Mouse (Mus musculus) liver, embryonic 15.5 days (tissue): ENCODE data around the gene Ftl1. TPM values are rescaled to one million over a fixed set of nuclear protein-coding genes. Genes with fewer than 3 reads are reported as not detected.
"Not testable (repeated sequence)": the region's sequence is repeated elsewhere in the genome, so short reads cannot be mapped to it uniquely, and the experiment has no call there.

Experiments used
- ATAC-seq: fragments of 200-750 bp; cut with Nextera tagmentation; 2 replicates; pipeline ENCODE4 v1.8.0; 2017; ENCODE audit warnings: moderate number of reproducible peaks, mild to moderate bottlenecking, moderate library complexity; ENCODE audit not compliant: insufficient read depth
- H3K27ac ChIP-seq: fragments of 300-500 bp; sonication (generic); replicated peaks from 2 replicates; pipeline ENCODE4 v1.5.1; 2015; ENCODE audit warnings: mild to moderate bottlenecking, inconsistent platforms
- H3K27me3 ChIP-seq: fragments of 300-500 bp; sonication (generic); 2 replicates; pipeline ENCODE4 v1.6.1; 2015; ENCODE audit warnings: mild to moderate bottlenecking, inconsistent platforms
- H3K36me3 ChIP-seq: fragments of 300-500 bp; sonication (generic); replicated peaks from 2 replicates; pipeline ENCODE4 v1.6.1; 2015; ENCODE audit warnings: moderate library complexity, mild to moderate bottlenecking, inconsistent platforms
- H3K4me1 ChIP-seq: fragments of 300-500 bp; sonication (generic); replicated peaks from 2 replicates; pipeline ENCODE4 v1.6.1; 2015; ENCODE audit warnings: inconsistent platforms
- H3K4me2 ChIP-seq: fragments of 300-500 bp; sonication (generic); 2 replicates; pipeline ENCODE4 v1.6.1; 2015; ENCODE audit warnings: moderate library complexity, mild to moderate bottlenecking, inconsistent platforms
- H3K4me3 ChIP-seq: fragments of 300-500 bp; sonication (generic); replicated peaks from 2 replicates; pipeline ENCODE4 v1.5.1; 2015; ENCODE audit warnings: mild to moderate bottlenecking, inconsistent platforms
- H3K9ac ChIP-seq: fragments of 300-500 bp; sonication (generic); 2 replicates; pipeline ENCODE4 v1.6.1; 2015; ENCODE audit warnings: moderate library complexity, mild to moderate bottlenecking, inconsistent platforms
- H3K9me3 ChIP-seq: fragments of 300-500 bp; sonication (generic); replicated peaks from 2 replicates; pipeline ENCODE4 v1.6.1; 2016; ENCODE audit warnings: inconsistent platforms
- WGBS: fragments of 180-500 bp; shearing (Covaris S2); methylation state at CpG from one replicate; pipeline ENCODE4 v1.1.7; 2015; ENCODE audit warnings: mixed read lengths; ENCODE audit not compliant: insufficient replicate concordance; 5-methylcytosine and 5-hydroxymethylcytosine counted together
- polyA plus RNA-seq: library from polyadenylated mRNA; unstranded; fragments of >200 nt; fragmentation: Nextera tagmentation; extraction: Ambion mirVana; gene quantifications from 2 replicates; pipeline ENCODE4 v1.2.1, GENCODE M21; 2015

The Ftl1 gene
- 6,104 and 6,562 TPM in 2 replicates for polyA plus RNA-seq

- ATAC-seq = peak; percentile 85
- H3K36me3 ChIP-seq = peaks cover 67% of the 10 kb centered on the region
- peak within 1 kb of the TSS; percentile 97 for H3K27ac ChIP-seq
Measured at GRCm38 (mm10) chr7:45459564-45460140, at the start of gene Ftl1. Gene Ftl1, minus strand, starts transcription at chr7:45459884.

GRCm38 (mm10) chr7:45509181-45509882 is 49.6 kb upstream of the Ftl1 start:
- Histone ChIP-seq H3K4me1 (peaks cover 54% of the 10 kb centered on the region), H3K27ac (peak overlapping the region; percentile 94), H3K36me3 (peaks cover 37% of the 10 kb centered on the region), H3K4me3 (peak overlapping the region; percentile 94), H3K4me2 (peak overlapping the region; percentile 93), H3K9me3 (no peaks in the 10 kb centered on the region), H3K9ac (peak overlapping the region; percentile 99), H3K27me3 (no peaks in the 10 kb centered on the region)
- WGBS = 10% methylated on average over 19 of the region's 19 CpGs
- peak; percentile 36 for ATAC-seq

More at GRCm38 (mm10) chr7:45459564-45460140, at the start of gene Ftl1:
- peaks cover 64% of the 10 kb centered on the region for H3K4me1 ChIP-seq
- not testable (repeated sequence) for H3K9me3 ChIP-seq, H3K27me3 ChIP-seq
- under 1% methylated on average over 37 of the region's 37 CpGs for WGBS
- H3K4me2 ChIP-seq = peak within 1 kb of the TSS; percentile 87
- H3K4me3 ChIP-seq = peak within 1 kb of the TSS; percentile 76
- H3K9ac ChIP-seq = peak within 1 kb of the TSS; percentile 80

- Histone ChIP-seq H3K9ac (peak overlapping the region; percentile 99), H3K4me3 (peak overlapping the region; percentile 94), H3K36me3 (peaks cover 44% of the 10 kb centered on the region), H3K4me2 (peak overlapping the region; percentile 93), H3K4me1 (peaks cover 53% of the 10 kb centered on the region), H3K27me3 (no peaks in the 10 kb centered on the region), H3K9me3 (no peaks in the 10 kb centered on the region), H3K27ac (peak overlapping the region; percentile 94)
- 11% methylated on average over 6 of the region's 6 CpGs for WGBS
- peak; percentile 76 for ATAC-seq
Measured at GRCm38 (mm10) chr7:45508561-45508960, 48.9 kb upstream of the Ftl1 start.

DNA sequence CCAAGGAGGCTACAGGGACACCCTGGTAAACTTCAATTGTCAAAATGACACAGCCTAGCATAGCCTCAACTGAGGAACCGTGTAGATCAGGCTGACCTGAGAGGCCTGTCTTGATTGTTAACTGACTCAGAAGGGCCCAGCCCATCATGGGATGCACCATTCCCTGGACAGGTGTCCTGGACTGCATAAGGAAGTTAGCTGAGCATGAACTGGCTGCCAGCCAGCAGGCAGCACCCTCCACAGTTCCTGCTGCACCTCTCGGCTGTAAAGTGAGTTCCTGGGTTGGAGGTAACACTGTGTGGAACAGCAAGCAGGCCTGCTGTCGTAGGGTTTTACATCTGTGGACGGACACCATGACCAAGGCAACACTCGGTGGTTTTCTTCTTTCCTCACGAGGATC is 47.9 kb upstream of the Ftl1 start:
- no peak for ATAC-seq
- Histone ChIP-seq H3K36me3 (peaks cover 52% of the 10 kb centered on the region), H3K4me2 (peak overlapping the region; percentile 93), H3K27me3 (no peaks in the 10 kb centered on the region), H3K4me1 (peaks cover 60% of the 10 kb centered on the region), H3K9me3 (no peaks in the 10 kb centered on the region), H3K27ac (peak overlapping the region; percentile 94), H3K4me3 (peak overlapping the region; percentile 94), H3K9ac (peak overlapping the region; percentile 61)
- 75% methylated on average over 6 of the region's 6 CpGs for WGBS

GRCm38 (mm10) chr7:45498427-45498826 is 38.7 kb upstream of the Ftl1 start:
- Histone ChIP-seq H3K4me1 (peaks cover 10% of the 10 kb centered on the region), H3K4me3 (no peak overlapping the region), H3K36me3 (peaks cover 97% of the 10 kb centered on the region), H3K9me3 (no peaks in the 10 kb centered on the region), H3K27me3 (no peaks in the 10 kb centered on the region), H3K9ac (no peak overlapping the region), H3K4me2 (no peak overlapping the region), H3K27ac (no peak overlapping the region)
- WGBS = 91% methylated on average over 6 of the region's 6 CpGs
- ATAC-seq = no peak

GRCm38 (mm10) chr7:45494548-45494947 is 34.9 kb upstream of the Ftl1 start:
- Histone ChIP-seq H3K4me1 (peaks cover 34% of the 10 kb centered on the region), H3K4me2 (no peak overlapping the region), H3K36me3 (peaks cover 76% of the 10 kb centered on the region), H3K4me3 (no peak overlapping the region), H3K9me3 (no peaks in the 10 kb centered on the region), H3K9ac (no peak overlapping the region), H3K27me3 (no peaks in the 10 kb centered on the region), H3K27ac (no peak overlapping the region)
- ATAC-seq = no peak
- 82% methylated on average over 9 of the region's 9 CpGs for WGBS

DNA sequence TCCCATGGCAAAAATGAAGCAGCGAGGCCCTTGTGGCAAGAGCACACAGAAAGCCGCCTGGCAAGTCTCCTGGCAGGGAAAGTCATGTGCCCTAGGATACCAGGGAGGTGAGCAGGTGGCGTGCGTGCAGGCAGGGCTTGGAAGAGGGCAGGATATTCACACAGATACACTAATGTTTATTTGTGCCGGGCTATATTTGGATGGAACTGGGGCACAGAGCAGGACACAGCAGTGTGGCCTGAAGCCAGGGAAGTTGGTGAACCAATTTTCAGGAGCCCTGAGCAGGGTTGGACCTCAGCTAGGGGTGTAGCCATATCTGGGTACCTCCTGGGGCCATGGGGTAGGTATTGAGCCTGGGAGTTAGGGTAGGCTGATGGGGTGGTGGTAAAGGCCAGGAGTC is 33.3 kb upstream of the Ftl1 start:
- Histone ChIP-seq H3K9ac (no peak overlapping the region), H3K27ac (no peak overlapping the region), H3K9me3 (no peaks in the 10 kb centered on the region), H3K27me3 (no peaks in the 10 kb centered on the region), H3K4me1 (peaks cover 50% of the 10 kb centered on the region), H3K4me3 (no peak overlapping the region), H3K4me2 (no peak overlapping the region), H3K36me3 (peaks cover 60% of the 10 kb centered on the region)
- no peak for ATAC-seq
- 92% methylated on average over 5 of the region's 5 CpGs for whole genome bisulfite sequencing

- no peaks in the 10 kb centered on the region for H3K27me3 ChIP-seq
- no peak overlapping the region for H3K27ac ChIP-seq
- no peak overlapping the region for H3K9ac ChIP-seq
- 88% methylated on average over 8 of the region's 8 CpGs for WGBS
- no peaks in the 10 kb centered on the region for H3K9me3 ChIP-seq
- ATAC-seq = no peak
- peaks cover 56% of the 10 kb centered on the region for H3K4me1 ChIP-seq
- H3K4me2 ChIP-seq = no peak overlapping the region
- peaks cover 54% of the 10 kb centered on the region for H3K36me3 ChIP-seq
- H3K4me3 ChIP-seq = no peak overlapping the region
Measured at GRCm38 (mm10) chr7:45492225-45492844, 32.7 kb upstream of the Ftl1 start.

DNA sequence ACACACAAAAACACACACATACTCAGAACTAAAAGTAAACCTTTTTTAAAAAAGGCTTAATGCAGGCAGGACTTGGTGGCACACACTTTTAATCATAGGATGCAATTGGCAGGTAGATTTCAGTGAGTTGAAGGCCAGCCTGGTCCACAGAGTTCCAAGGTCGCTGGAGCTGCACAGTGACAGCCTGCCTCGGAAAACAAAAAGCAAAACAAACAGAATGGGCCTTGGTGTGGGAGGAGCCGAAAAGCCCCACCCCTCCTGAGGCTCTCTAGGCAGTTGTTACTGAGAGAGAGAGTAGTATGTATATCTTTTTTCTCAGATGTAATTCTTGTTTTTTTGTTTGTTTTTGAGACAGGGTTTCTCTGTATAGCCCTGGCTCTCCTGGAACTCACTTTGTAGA is 31.6 kb upstream of the Ftl1 start:
- no peak overlapping the region for H3K4me3 ChIP-seq
- H3K4me1 ChIP-seq = peaks cover 66% of the 10 kb centered on the region
- peak overlapping the region; percentile 76 for H3K27ac ChIP-seq
- peak overlapping the region; percentile 21; the same call in 1 of the 2 replicates for H3K9ac ChIP-seq
- H3K36me3 ChIP-seq = peaks cover 43% of the 10 kb centered on the region
- peak overlapping the region; percentile 46 for H3K4me2 ChIP-seq
- 11% methylated on average over 3 of the region's 3 CpGs for WGBS
- H3K9me3 ChIP-seq = no peaks in the 10 kb centered on the region
- H3K27me3 ChIP-seq = no peaks in the 10 kb centered on the region
- ATAC-seq = peak; percentile 51; the same call in 1 of the 2 replicates

GRCm38 (mm10) chr7:45490822-45491221 is 31.1 kb upstream of the Ftl1 start:
- peak overlapping the region; percentile 46 for H3K4me2 ChIP-seq
- H3K9me3 ChIP-seq = no peaks in the 10 kb centered on the region
- 56% methylated on average over 9 of the region's 9 CpGs for WGBS
- H3K27ac ChIP-seq = peak overlapping the region; percentile 76
- 0 out of 2 replicates have a peak overlapping the region, but pooled peaks have one; percentile 8 for H3K9ac ChIP-seq
- ATAC-seq = no peak
- H3K36me3 ChIP-seq = peaks cover 39% of the 10 kb centered on the region
- H3K4me1 ChIP-seq = peaks cover 70% of the 10 kb centered on the region
- no peak overlapping the region for H3K4me3 ChIP-seq
- no peaks in the 10 kb centered on the region for H3K27me3 ChIP-seq

- peaks cover 70% of the 10 kb centered on the region for H3K4me1 ChIP-seq
- peaks cover 26% of the 10 kb centered on the region for H3K36me3 ChIP-seq
- H3K9me3 ChIP-seq = no peaks in the 10 kb centered on the region
- no peaks in the 10 kb centered on the region for H3K27me3 ChIP-seq
- H3K9ac ChIP-seq = no peak overlapping the region
- H3K4me2 ChIP-seq = peak overlapping the region; percentile 76
- no peak overlapping the region for H3K4me3 ChIP-seq
- no peak overlapping the region for H3K27ac ChIP-seq
- peak; percentile 44 for ATAC-seq
- WGBS = 27% methylated on average over 7 of the region's 7 CpGs
Measured at GRCm38 (mm10) chr7:45489578-45489977, 29.9 kb upstream of the Ftl1 start.
